Mouse (Mus musculus): Measurements from ENCODE around the gene Nacc1. TPM values are rescaled to one million over a fixed set of nuclear protein-coding genes. Genes with fewer than 3 reads are reported as not detected.
"Not testable (repeated sequence)": the region's sequence is repeated elsewhere in the genome, so short reads cannot be mapped to it uniquely, and the experiment has no call there.

Gene Nacc1
- total RNA-seq, 2 experiments from 2014 or later = 95.5 to 96.8 TPM

GRCm38 (mm10) chr8:84633841-84634584 is 53.6 kb downstream of the Nacc1 start:
- intact Hi-C loops (cut with DNase I) = no loop called here
- no peak overlapping the region for H3K4me3 ChIP-seq
- no peak for TF ChIP-seq CTCF (IDR thresholded peaks at IDR 0.05)
- no peak overlapping the region; the same call in 1 of the 2 replicates for H3K27ac ChIP-seq
- DNase-seq (ENCODE audit: extremely low spot score in 1 of 2, low spot score in 2 of 2) = no peak

DNA sequence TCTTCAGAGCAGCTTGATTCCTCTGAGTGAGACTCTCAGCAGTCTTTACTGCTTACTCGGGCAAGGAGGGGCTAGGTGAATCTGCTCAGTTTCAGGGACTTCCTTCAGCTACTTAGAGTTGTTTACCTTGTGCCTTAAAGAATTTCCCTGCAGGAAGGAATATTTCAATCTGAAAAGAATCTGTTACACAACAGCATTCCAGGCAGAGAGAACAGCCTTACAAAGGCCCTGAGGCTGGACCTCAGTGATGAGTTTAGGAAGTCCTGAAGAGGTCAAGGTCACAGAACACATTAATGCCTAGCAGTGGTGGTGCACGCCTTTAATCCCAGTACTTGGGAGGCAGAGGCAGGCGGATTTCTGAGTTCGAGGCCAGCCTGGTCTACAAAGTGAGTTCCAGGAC is 55.8 kb downstream of the Nacc1 start:
- no peak for DNase-seq (ENCODE audit: extremely low spot score in 1 of 2, low spot score in 2 of 2)
- H3K27ac ChIP-seq = no peak overlapping the region
- H3K4me3 ChIP-seq = no peak overlapping the region
- TF ChIP-seq CTCF (IDR thresholded peaks at IDR 0.05) = no peak
- intact Hi-C loops (cut with DNase I) = no loop called here

GRCm38 (mm10) chr8:84630145-84630544 is 57.5 kb downstream of the Nacc1 start:
- Histone ChIP-seq H3K4me3 (no peak overlapping the region), H3K27ac (no peak overlapping the region)
- intact Hi-C loops (cut with DNase I) = no loop called here
- DNase-seq (ENCODE audit: extremely low spot score in 1 of 2, low spot score in 2 of 2) = no peak
- no peak for TF ChIP-seq CTCF (IDR thresholded peaks at IDR 0.05)

DNA sequence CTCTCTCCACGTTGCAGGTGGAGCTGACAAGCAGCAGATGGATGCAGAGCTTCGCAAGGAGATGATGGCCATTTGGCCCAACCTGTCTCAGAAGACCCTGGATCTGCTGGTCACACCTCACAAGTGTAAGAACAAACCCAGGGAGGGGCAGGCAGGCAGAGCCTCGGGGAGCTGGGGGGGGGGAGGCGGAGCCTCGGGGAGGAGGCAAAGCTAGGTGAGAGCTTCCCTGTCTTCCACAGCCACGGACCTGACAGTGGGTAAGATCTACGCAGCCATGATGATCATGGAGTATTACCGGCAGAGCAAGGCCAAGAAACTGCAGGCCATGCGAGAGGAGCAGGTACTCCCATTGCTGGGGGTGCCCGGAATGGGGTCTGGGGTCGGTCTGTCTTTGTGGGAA is 58.1 kb downstream of the Nacc1 start:
- intact Hi-C loops (cut with DNase I) = no loop called here
- no peak for DNase-seq (ENCODE audit: extremely low spot score in 1 of 2, low spot score in 2 of 2)
- TF ChIP-seq CTCF (IDR thresholded peaks at IDR 0.05) = no peak
- H3K27ac ChIP-seq = no peak overlapping the region
- no peak overlapping the region for H3K4me3 ChIP-seq

- H3K27ac ChIP-seq; H3K4me3 ChIP-seq; DNase-seq (ENCODE audit: extremely low spot score in 1 of 2, low spot score in 2 of 2); intact Hi-C loops (cut with DNase I): not testable (repeated sequence)
Observed at GRCm38 (mm10) chr8:84623425-84623824, 64.2 kb downstream of the Nacc1 start.

DNA sequence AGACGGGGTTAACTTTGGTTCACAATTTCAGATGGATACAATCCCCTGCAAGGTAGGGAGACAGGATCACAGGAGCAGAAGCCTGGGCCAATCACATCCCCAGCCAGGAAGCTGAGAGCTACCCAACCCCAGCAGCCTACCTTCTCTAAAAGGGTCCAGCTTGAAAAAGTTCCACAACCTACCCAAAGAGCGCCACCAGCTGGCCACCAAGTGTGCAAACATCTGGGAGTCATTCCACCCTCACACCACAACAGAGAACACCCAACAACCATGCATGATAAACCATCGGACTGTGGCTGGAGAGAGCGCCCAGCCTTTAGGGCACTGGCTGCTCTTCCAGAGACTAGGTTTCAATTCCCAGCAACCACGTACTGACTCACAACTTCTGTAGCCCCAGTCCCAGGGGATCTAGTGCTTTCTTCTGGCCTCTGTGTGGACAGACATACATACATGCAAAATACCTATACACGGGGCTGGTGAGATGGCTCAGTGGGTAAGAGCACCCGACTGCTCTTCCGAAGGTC is 66.5 kb downstream of the Nacc1 start:
- H3K27ac ChIP-seq = no peak overlapping the region
- intact Hi-C loops (cut with DNase I) = no loop called here
- no peak for DNase-seq (ENCODE audit: extremely low spot score in 1 of 2, low spot score in 2 of 2)
- no peak overlapping the region for H3K4me3 ChIP-seq
- TF ChIP-seq CTCF (IDR thresholded peaks at IDR 0.05) = peak; percentile 11; the same call in 1 of the 2 replicates

Other genes starting within 250 kb of the Nacc1 start
- 10 to 100 TPM; 17.5 to 17.9 TPM for gene Ier2, start 25.0 kb downstream of the Nacc1 start, total RNA-seq (2021)
- 100 to 1,000 TPM; 108 to 115 TPM for gene Trmt1, start 1.6 kb downstream of the Nacc1 start, total RNA-seq (2021)
- gene Lyl1, start 13.6 kb upstream of the Nacc1 start, total RNA-seq (2021) = 1 to 10 TPM; 1.6 to 2.6 TPM
- not detected for gene G430095P16Rik, start 35.1 kb upstream of the Nacc1 start, total RNA-seq (2021)
- gene Nfix, start 112.5 kb upstream of the Nacc1 start, total RNA-seq (2021) = 100 to 1,000 TPM; 347 to 350 TPM
- 10 to 100 TPM in 1 of 2 experiments, 1 to 10 TPM in 1; 9.7 to 11.1 TPM for gene Dand5, start 135.0 kb upstream of the Nacc1 start, total RNA-seq (2021)
- gene Gadd45gip1, start 143.7 kb upstream of the Nacc1 start, total RNA-seq (2021) = 10 to 100 TPM; 23.9 to 25.8 TPM
- gene Rad23a, start 152.8 kb upstream of the Nacc1 start, total RNA-seq (2021) = 10 to 100 TPM; 77.7 to 77.8 TPM
- gene Calr, start 159.1 kb upstream of the Nacc1 start, total RNA-seq (2021) = 100 to 1,000 TPM; 459 to 496 TPM
- gene Farsa, start 169.1 kb upstream of the Nacc1 start, total RNA-seq (2021) = 10 to 100 TPM; 49.8 to 50.1 TPM
- gene Syce2, start 184.2 kb upstream of the Nacc1 start, total RNA-seq (2021) = 1 to 10 TPM; 7.8 to 8.0 TPM
- 10 to 100 TPM; 35.6 to 44.1 TPM for gene Gcdh, start 206.1 kb upstream of the Nacc1 start, total RNA-seq (2021)
- gene Klf1, start 214.1 kb upstream of the Nacc1 start, total RNA-seq (2021) = under 1 TPM in 1 of 2 experiments, not detected in 1; 0.23 TPM
- 1 to 10 TPM; 4.3 to 5.1 TPM for gene Dnase2a, start 220.7 kb upstream of the Nacc1 start, total RNA-seq (2021)
- gene Mast1, start 249.5 kb upstream of the Nacc1 start, total RNA-seq (2021) = 10 to 100 TPM; 89.4 to 95.7 TPM